Mouse (Mus musculus): ENCODE data around the gene 1700001K19Rik. TPM values are rescaled to one million over a fixed set of nuclear protein-coding genes. Genes with fewer than 3 reads are reported as not detected.
"Not testable (repeated sequence)": the region's sequence is repeated elsewhere in the genome, so short reads cannot be mapped to it uniquely, and the experiment has no call there.

Gene 1700001K19Rik
- polyA plus RNA-seq (2015; fragmentation: Nextera tagmentation; extraction: Ambion mirVana): 0.33 and 0.48 TPM in 2 replicates

GRCm38 (mm10) chr12:110682561-110683299 lies at the start of gene 1700001K19Rik:
TSS of gene 1700001K19Rik (minus strand) at chr12:110682619.
- Histone ChIP-seq H3K4me3 (no peak within 1 kb of the TSS), H3K9ac (replicated peaks) (no peak within 1 kb of the TSS), H3K4me1 (peaks cover under 1% of the 10 kb centered on the region), H3K4me2 (replicated peaks) (no peak within 1 kb of the TSS), H3K9me3 (no peaks in the 10 kb centered on the region), H3K36me3 (peaks cover 15% of the 10 kb centered on the region), H3K27ac (replicated peaks) (no peak within 1 kb of the TSS), H3K27me3 (no peaks in the 10 kb centered on the region)
- WGBS: 76% methylated on average over 9 of the region's 9 CpGs
- ATAC-seq (replicated peaks): no peak

GRCm38 (mm10) chr12:110726428-110726827 lies 44.0 kb upstream of the 1700001K19Rik start:
- no peak for ATAC-seq (replicated peaks)
- H3K27me3 ChIP-seq: no peaks in the 10 kb centered on the region
- 67% methylated on average over 1 of the region's 1 CpGs for WGBS
- no peak overlapping the region for H3K27ac ChIP-seq (replicated peaks)
- no peak overlapping the region for H3K4me3 ChIP-seq
- H3K9ac ChIP-seq (replicated peaks): no peak overlapping the region
- H3K4me1 ChIP-seq: no peaks in the 10 kb centered on the region
- H3K4me2 ChIP-seq (replicated peaks): no peak overlapping the region
- no peaks in the 10 kb centered on the region for H3K36me3 ChIP-seq
- no peaks in the 10 kb centered on the region for H3K9me3 ChIP-seq

GRCm38 (mm10) chr12:110725489-110725888 lies 43.1 kb upstream of the 1700001K19Rik start:
- H3K9ac ChIP-seq (replicated peaks): no peak overlapping the region
- H3K27me3 ChIP-seq: no peaks in the 10 kb centered on the region
- no peak overlapping the region for H3K27ac ChIP-seq (replicated peaks)
- H3K4me2 ChIP-seq (replicated peaks): no peak overlapping the region
- ATAC-seq (replicated peaks): no peak
- H3K9me3 ChIP-seq: no peaks in the 10 kb centered on the region
- H3K4me3 ChIP-seq: no peak overlapping the region
- no peaks in the 10 kb centered on the region for H3K4me1 ChIP-seq
- H3K36me3 ChIP-seq: no peaks in the 10 kb centered on the region
- 85% methylated on average over 5 of the region's 5 CpGs for WGBS

- Histone ChIP-seq H3K4me3 (no peak overlapping the region), H3K4me2 (replicated peaks) (no peak overlapping the region), H3K27ac (replicated peaks) (no peak overlapping the region), H3K9me3 (no peaks in the 10 kb centered on the region), H3K36me3 (no peaks in the 10 kb centered on the region), H3K27me3 (no peaks in the 10 kb centered on the region), H3K9ac (replicated peaks) (no peak overlapping the region), H3K4me1 (no peaks in the 10 kb centered on the region)
- 89% methylated on average over 5 of the region's 5 CpGs for WGBS
- no peak for ATAC-seq (replicated peaks)
These were observed 42.6 kb upstream of the 1700001K19Rik start for GRCm38 (mm10) chr12:110725051-110725450.

- ATAC-seq (replicated peaks): no peak
- Histone ChIP-seq H3K9me3 (0 out of 2 replicates have a peak, but pooled peaks cover 3% of the 10 kb centered on the region), H3K36me3 (no peaks in the 10 kb centered on the region), H3K27me3 (no peaks in the 10 kb centered on the region), H3K4me3 (no peak overlapping the region), H3K9ac (replicated peaks) (no peak overlapping the region), H3K4me2 (replicated peaks) (no peak overlapping the region), H3K27ac (replicated peaks) (no peak overlapping the region), H3K4me1 (no peaks in the 10 kb centered on the region)
- 37% methylated on average over 5 of the region's 5 CpGs for WGBS
These were observed 33.6 kb upstream of the 1700001K19Rik start for GRCm38 (mm10) chr12:110716004-110716403.

GRCm38 (mm10) chr12:110714215-110714614 lies 31.8 kb upstream of the 1700001K19Rik start:
- H3K4me1 ChIP-seq: no peaks in the 10 kb centered on the region
- no peaks in the 10 kb centered on the region for H3K27me3 ChIP-seq
- no peak overlapping the region for H3K9ac ChIP-seq (replicated peaks)
- H3K27ac ChIP-seq (replicated peaks): no peak overlapping the region
- H3K9me3 ChIP-seq: 0 out of 2 replicates have a peak, but pooled peaks cover 3% of the 10 kb centered on the region
- no peak overlapping the region for H3K4me2 ChIP-seq (replicated peaks)
- ATAC-seq (replicated peaks): no peak
- WGBS: 91% methylated on average over 6 of the region's 6 CpGs
- no peaks in the 10 kb centered on the region for H3K36me3 ChIP-seq
- no peak overlapping the region for H3K4me3 ChIP-seq

GRCm38 (mm10) chr12:110713784-110714183 lies 31.4 kb upstream of the 1700001K19Rik start:
- no peak overlapping the region for H3K27ac ChIP-seq (replicated peaks)
- H3K4me2 ChIP-seq (replicated peaks): no peak overlapping the region
- H3K4me3 ChIP-seq: no peak overlapping the region
- H3K9ac ChIP-seq (replicated peaks): no peak overlapping the region
- 92% methylated on average over 6 of the region's 6 CpGs for WGBS
- H3K27me3 ChIP-seq: no peaks in the 10 kb centered on the region
- ATAC-seq (replicated peaks): no peak
- H3K4me1 ChIP-seq: no peaks in the 10 kb centered on the region
- 0 out of 2 replicates have a peak, but pooled peaks cover 3% of the 10 kb centered on the region for H3K9me3 ChIP-seq
- H3K36me3 ChIP-seq: no peaks in the 10 kb centered on the region

GRCm38 (mm10) chr12:110711270-110711669 lies 28.9 kb upstream of the 1700001K19Rik start:
- no peaks in the 10 kb centered on the region for H3K36me3 ChIP-seq
- WGBS: 69% methylated on average over 5 of the region's 5 CpGs

GRCm38 (mm10) chr12:110707451-110707850 lies 25.0 kb upstream of the 1700001K19Rik start:
- H3K9ac ChIP-seq (replicated peaks): no peak overlapping the region
- ATAC-seq (replicated peaks): no peak
- no peak overlapping the region for H3K4me2 ChIP-seq (replicated peaks)
- H3K4me1 ChIP-seq: peaks cover 14% of the 10 kb centered on the region
- no peaks in the 10 kb centered on the region for H3K36me3 ChIP-seq
- WGBS: 89% methylated on average over 7 of the region's 7 CpGs
- no peak overlapping the region for H3K27ac ChIP-seq (replicated peaks)
- no peak overlapping the region for H3K4me3 ChIP-seq
- H3K27me3 ChIP-seq: no peaks in the 10 kb centered on the region
- no peaks in the 10 kb centered on the region for H3K9me3 ChIP-seq

More at GRCm38 (mm10) chr12:110711270-110711669, 28.9 kb upstream of the 1700001K19Rik start:
- no peak overlapping the region for H3K27ac ChIP-seq (replicated peaks)
- ATAC-seq (replicated peaks): no peak
- H3K4me2 ChIP-seq (replicated peaks): no peak overlapping the region
- no peak overlapping the region for H3K9ac ChIP-seq (replicated peaks)
- H3K4me1 ChIP-seq: peaks cover 8% of the 10 kb centered on the region
- 0 out of 2 replicates have a peak, but pooled peaks cover 3% of the 10 kb centered on the region for H3K9me3 ChIP-seq
- no peaks in the 10 kb centered on the region for H3K27me3 ChIP-seq
- H3K4me3 ChIP-seq: no peak overlapping the region

GRCm38 (mm10) chr12:110706337-110707231 lies 24.2 kb upstream of the 1700001K19Rik start:
- Histone ChIP-seq H3K36me3 (no peaks in the 10 kb centered on the region), H3K9ac (replicated peaks) (0 out of 2 replicates have a peak overlapping the region, but pooled peaks have one; percentile 25), H3K4me3 (peak overlapping the region; percentile 36), H3K4me2 (replicated peaks) (peak overlapping the region; percentile 49), H3K9me3 (no peaks in the 10 kb centered on the region), H3K27ac (replicated peaks) (peak overlapping the region; percentile 27; the same call in 1 of the 2 replicates), H3K4me1 (peaks cover 14% of the 10 kb centered on the region), H3K27me3 (no peaks in the 10 kb centered on the region)
- 1% methylated on average over 27 of the region's 27 CpGs for WGBS
- ATAC-seq (replicated peaks): peak; percentile 65

GRCm38 (mm10) chr12:110705419-110705818 lies 23.0 kb upstream of the 1700001K19Rik start:
- ATAC-seq (replicated peaks); H3K27ac ChIP-seq (replicated peaks); H3K9me3 ChIP-seq; H3K4me3 ChIP-seq; H3K4me2 ChIP-seq (replicated peaks); H3K27me3 ChIP-seq; H3K9ac ChIP-seq (replicated peaks); H3K36me3 ChIP-seq: not testable (repeated sequence)
- peaks cover 14% of the 10 kb centered on the region for H3K4me1 ChIP-seq
- 91% methylated on average over 4 of the region's 4 CpGs for whole genome bisulfite sequencing

GRCm38 (mm10) chr12:110703682-110704081 lies 21.3 kb upstream of the 1700001K19Rik start:
- Histone ChIP-seq H3K4me3 (no peak overlapping the region), H3K27me3 (no peaks in the 10 kb centered on the region), H3K4me1 (peaks cover 14% of the 10 kb centered on the region), H3K4me2 (replicated peaks) (no peak overlapping the region), H3K9ac (replicated peaks) (no peak overlapping the region), H3K27ac (replicated peaks) (no peak overlapping the region), H3K9me3 (no peaks in the 10 kb centered on the region), H3K36me3 (no peaks in the 10 kb centered on the region)
- no peak for ATAC-seq (replicated peaks)
- 75% methylated on average over 7 of the region's 7 CpGs for WGBS
